Mouse (Mus musculus): Measurements from ENCODE around the gene Tmem81.
"Not testable (repeated sequence)": the region's sequence is repeated elsewhere in the genome, so short reads cannot be mapped to it uniquely, and the experiment has no call there.

The Tmem81 gene

GRCm38 (mm10) chr1:132506058-132506457, at the start of gene Tmem81:
TSS of gene Tmem81 (plus strand) at chr1:132506230.
- DNase-seq: no peak

GRCm38 (mm10) chr1:132464651-132465050, 41.4 kb upstream of the Tmem81 start:
- DNase-seq: no peak

- DNase-seq: no peak
Measured at GRCm38 (mm10) chr1:132468926-132469325, 37.1 kb upstream of the Tmem81 start.

- DNase-seq: no peak
Measured at GRCm38 (mm10) chr1:132469519-132469918, 36.5 kb upstream of the Tmem81 start.

GRCm38 (mm10) chr1:132470031-132470430, 36.0 kb upstream of the Tmem81 start:
- DNase-seq: not testable (repeated sequence)

GRCm38 (mm10) chr1:132471032-132471431, 35.0 kb upstream of the Tmem81 start:
- DNase-seq: no peak

- no peak for DNase-seq
Measured at GRCm38 (mm10) chr1:132471499-132471898, 34.5 kb upstream of the Tmem81 start.

GRCm38 (mm10) chr1:132472537-132472936, 33.5 kb upstream of the Tmem81 start:
- no peak for DNase-seq

GRCm38 (mm10) chr1:132474496-132474895, 31.5 kb upstream of the Tmem81 start:
- DNase-seq: no peak

- DNase-seq: peak; percentile 10
Measured at GRCm38 (mm10) chr1:132476575-132476927, 29.5 kb upstream of the Tmem81 start.

- peak; percentile 76 for DNase-seq
Measured at GRCm38 (mm10) chr1:132476928-132477691, 28.9 kb upstream of the Tmem81 start, which contains the start of gene Rbbp5. TSS of gene Rbbp5 (plus strand) at chr1:132477365.

GRCm38 (mm10) chr1:132479438-132479837, 26.6 kb upstream of the Tmem81 start:
- DNase-seq: no peak

- no peak for DNase-seq
Measured at GRCm38 (mm10) chr1:132481619-132482018, 24.4 kb upstream of the Tmem81 start.

- DNase-seq: no peak
Measured at GRCm38 (mm10) chr1:132483234-132483633, 22.8 kb upstream of the Tmem81 start.

- DNase-seq: no peak
Measured at GRCm38 (mm10) chr1:132483759-132484158, 22.3 kb upstream of the Tmem81 start.

GRCm38 (mm10) chr1:132500535-132500934, 5.5 kb upstream of the Tmem81 start:
- no peak for DNase-seq

- DNase-seq: no peak
Measured at GRCm38 (mm10) chr1:132505155-132505554, 875 bp upstream of the Tmem81 start.

- no peak for DNase-seq
Measured at GRCm38 (mm10) chr1:132506656-132507055, 626 bp downstream of the Tmem81 start.

- no peak for DNase-seq
Measured at GRCm38 (mm10) chr1:132509771-132510170, 3.7 kb downstream of the Tmem81 start.

- peak; percentile 51 for DNase-seq
Measured at GRCm38 (mm10) chr1:132511521-132511920, 5.5 kb downstream of the Tmem81 start.

- DNase-seq: no peak
Measured at GRCm38 (mm10) chr1:132512106-132512505, 6.1 kb downstream of the Tmem81 start.

- no peak for DNase-seq
Measured at GRCm38 (mm10) chr1:132515339-132515738, 9.3 kb downstream of the Tmem81 start.

GRCm38 (mm10) chr1:132516776-132517175, 10.7 kb downstream of the Tmem81 start:
- DNase-seq: no peak

GRCm38 (mm10) chr1:132518621-132519020, 12.6 kb downstream of the Tmem81 start:
- no peak for DNase-seq

GRCm38 (mm10) chr1:132519734-132520133, 13.7 kb downstream of the Tmem81 start:
- DNase-seq: no peak

Data from right cerebral cortex, adult 18-20 months (tissue).